Mouse (Mus musculus) kidney, adult 2 months (tissue): ENCODE results near the gene Dennd4a.
A peak's percentile ranks its signal among the peaks of the same experiment; 100 is the strongest.

Experiments used
- CTCF ChIP-seq: fragments of 200-500 bp; conservative IDR thresholded peaks from 2 replicates; pipeline ENCODE4 v1.5.1; 2011; ENCODE audit warnings: low read depth, mild to moderate bottlenecking, control low read depth, low read length, moderate library complexity, mixed read lengths; ENCODE audit not compliant: insufficient read depth, insufficient read length
- POLR2A ChIP-seq: fragments of 200-500 bp; IDR thresholded peaks from one replicate; pipeline ENCODE4 v1.6.1; 2011; ENCODE audit warnings: low read depth, low read length, control low read depth

DNA sequence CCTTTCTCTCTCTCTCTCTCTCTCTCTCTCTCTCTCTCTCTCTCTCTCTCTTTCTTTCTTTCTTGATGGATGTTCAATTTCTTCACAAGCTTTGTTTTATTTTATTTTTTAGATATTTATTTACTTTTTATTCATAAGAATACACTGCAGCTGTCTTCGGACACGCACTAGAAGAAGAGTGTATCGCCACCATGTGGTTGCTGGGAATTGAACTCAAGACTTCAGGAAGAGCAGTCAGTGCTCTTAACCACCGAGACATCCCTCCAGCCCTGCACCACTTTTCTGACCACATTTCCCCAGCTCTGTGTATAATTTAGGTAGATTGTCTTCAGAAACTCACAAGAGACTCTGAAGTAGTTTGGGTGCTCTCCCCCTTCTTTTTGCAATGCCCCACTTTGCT lies 37.2 kb upstream of the Dennd4a start:
- TF ChIP-seq POLR2A, result no peak
- peak; percentile 32 for TF ChIP-seq CTCF
